Mouse (Mus musculus): ENCODE measurements at regions not wholly inside any gene's neighbourhood (a gene's known extent, or its start where the extent isn't known, plus 50 kb on each side); places are given as distances from the start of the nearest gene placed in this dataset.

GRCm38 (mm10) chr6:51710926-51711615, 187.4 kb downstream of the Snx10 start:
- no peak for TF ChIP-seq POLR2A (IDR thresholded peaks at IDR 0.05; ENCODE audit: control insufficient read depth, extremely low read depth, insufficient read depth, low read length, poor library complexity)
- TF ChIP-seq CTCF (IDR thresholded peaks at IDR 0.05; ENCODE audit: borderline replicate concordance, control insufficient read depth, extremely low read depth, insufficient read depth, low read length, poor library complexity) = no peak

All from thymus, adult 2 months (tissue).